Mouse (Mus musculus): Measurements from ENCODE around the gene Chrna1. TPM values are rescaled to one million over a fixed set of nuclear protein-coding genes. Genes with fewer than 3 reads are reported as not detected.

The Chrna1 gene
- polyA plus RNA-seq, 1 experiment from 2014 or later: 25.9 TPM

GRCm38 (mm10) chr2:73586392-73587108 lies 6.4 kb upstream of the Chrna1 start:
- H3K27me3 ChIP-seq (replicated peaks; ENCODE audit: control insufficient read depth, insufficient read depth, low read length): no peaks in the 10 kb centered on the region
- ATAC-seq (ENCODE audit: low read depth) (no peak), DNase-seq (ENCODE audit: low spot score) (no peak)
- no peak overlapping the region for H3K4me2 ChIP-seq (ENCODE audit: low read depth, low read length)
- no peak overlapping the region for H3K9ac ChIP-seq (ENCODE audit: low read depth, low read length)
- H3K9me3 ChIP-seq (ENCODE audit: control insufficient read depth, low read length): no peaks in the 10 kb centered on the region
- H3K4me3 ChIP-seq (ENCODE audit: low read depth, low read length): no peak overlapping the region
- no peaks in the 10 kb centered on the region for H3K36me3 ChIP-seq (ENCODE audit: control insufficient read depth, insufficient read depth, low read length)
- 59% methylated on average over 8 of the region's 10 CpGs for WGBS
- peaks cover 13% of the 10 kb centered on the region for H3K4me1 ChIP-seq (ENCODE audit: control insufficient read depth, insufficient read depth, low read length)
- no peak overlapping the region for H3K27ac ChIP-seq (replicated peaks; ENCODE audit: low read depth, low read length)

- no peaks in the 10 kb centered on the region for H3K9me3 ChIP-seq (ENCODE audit: control insufficient read depth, low read length)
- WGBS: 11% methylated on average over 12 of the region's 12 CpGs
- peak overlapping the region; percentile 61 for H3K9ac ChIP-seq (ENCODE audit: low read depth, low read length)
- no peaks in the 10 kb centered on the region for H3K36me3 ChIP-seq (ENCODE audit: control insufficient read depth, insufficient read depth, low read length)
- H3K4me2 ChIP-seq (ENCODE audit: low read depth, low read length): peak overlapping the region; percentile 61
- H3K4me1 ChIP-seq (ENCODE audit: control insufficient read depth, insufficient read depth, low read length): peaks cover 13% of the 10 kb centered on the region
- peak; percentile 39; the same call in 1 of the 2 replicates for ATAC-seq (ENCODE audit: low read depth)
- no peak overlapping the region for H3K27ac ChIP-seq (replicated peaks; ENCODE audit: low read depth, low read length)
- peak overlapping the region; percentile 43 for H3K4me3 ChIP-seq (ENCODE audit: low read depth, low read length)
- peak; percentile 47 for DNase-seq (ENCODE audit: low spot score)
- H3K27me3 ChIP-seq (replicated peaks; ENCODE audit: control insufficient read depth, insufficient read depth, low read length): no peaks in the 10 kb centered on the region
Observed at GRCm38 (mm10) chr2:73585347-73585831, 5.3 kb upstream of the Chrna1 start.

DNA sequence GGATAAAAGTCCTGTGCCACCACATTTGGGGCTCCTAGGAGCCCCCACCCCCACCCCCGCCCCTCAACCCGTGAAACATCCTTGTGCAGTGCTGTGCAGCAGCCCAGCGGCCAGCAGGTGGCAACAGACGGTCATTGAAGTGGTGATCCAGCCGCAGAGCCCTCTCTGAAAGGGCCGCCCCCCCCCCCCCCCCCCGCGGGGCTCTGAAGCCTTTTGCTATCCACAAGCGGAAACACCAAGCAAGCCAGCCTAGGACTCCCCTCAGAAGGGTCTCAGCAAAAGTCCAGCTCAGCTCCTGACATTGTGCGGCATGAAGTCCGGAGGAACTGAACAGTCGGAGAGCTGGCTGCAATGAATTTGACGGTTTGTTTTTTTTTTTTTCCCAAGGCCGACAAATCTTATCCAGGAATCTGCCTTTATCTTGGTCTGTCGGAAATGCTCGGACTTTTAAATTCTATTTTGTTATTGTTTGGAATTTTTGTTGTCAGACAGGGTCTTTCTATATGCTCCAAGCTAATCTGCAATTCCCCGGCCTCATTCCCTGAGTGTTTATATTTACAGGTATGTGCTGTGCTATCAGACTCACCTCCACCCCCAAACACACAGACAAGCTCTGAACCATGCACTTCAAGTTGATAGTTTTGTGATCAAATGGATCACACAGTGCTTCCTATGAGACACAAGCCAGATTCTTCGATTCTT lies 4.7 kb upstream of the Chrna1 start:
- 3% methylated on average over 13 of the region's 18 CpGs for WGBS
- Histone ChIP-seq H3K9ac (ENCODE audit: low read depth, low read length) (peak overlapping the region; percentile 61), H3K4me3 (ENCODE audit: low read depth, low read length) (peak overlapping the region; percentile 43), H3K4me2 (ENCODE audit: low read depth, low read length) (peak overlapping the region; percentile 61), H3K36me3 (ENCODE audit: control insufficient read depth, insufficient read depth, low read length) (no peaks in the 10 kb centered on the region), H3K9me3 (ENCODE audit: control insufficient read depth, low read length) (no peaks in the 10 kb centered on the region), H3K27ac (replicated peaks; ENCODE audit: low read depth, low read length) (no peak overlapping the region), H3K4me1 (ENCODE audit: control insufficient read depth, insufficient read depth, low read length) (peaks cover 11% of the 10 kb centered on the region), H3K27me3 (replicated peaks; ENCODE audit: control insufficient read depth, insufficient read depth, low read length) (no peaks in the 10 kb centered on the region)
- DNase-seq (ENCODE audit: low spot score) (peak; percentile 93), ATAC-seq (ENCODE audit: low read depth) (peak; percentile 77)

- ATAC-seq (ENCODE audit: low read depth): no peak
- Histone ChIP-seq H3K4me2 (ENCODE audit: low read depth, low read length) (no peak overlapping the region), H3K36me3 (ENCODE audit: control insufficient read depth, insufficient read depth, low read length) (no peaks in the 10 kb centered on the region), H3K9me3 (ENCODE audit: control insufficient read depth, low read length) (no peaks in the 10 kb centered on the region), H3K9ac (ENCODE audit: low read depth, low read length) (no peak overlapping the region), H3K4me3 (ENCODE audit: low read depth, low read length) (no peak overlapping the region), H3K27me3 (replicated peaks; ENCODE audit: control insufficient read depth, insufficient read depth, low read length) (no peaks in the 10 kb centered on the region), H3K4me1 (ENCODE audit: control insufficient read depth, insufficient read depth, low read length) (peaks cover 4% of the 10 kb centered on the region; the same call in 1 of the 2 replicates), H3K27ac (replicated peaks; ENCODE audit: low read depth, low read length) (0 out of 2 replicates have a peak overlapping the region, but pooled peaks have one; percentile 39)
- DNase-seq (ENCODE audit: low spot score): no peak
- WGBS: 83% methylated on average over 5 of the region's 5 CpGs
Observed at GRCm38 (mm10) chr2:73580720-73581119, 582 bp upstream of the Chrna1 start.

GRCm38 (mm10) chr2:73579168-73579567 lies 970 bp downstream of the Chrna1 start:
- Histone ChIP-seq H3K4me3 (ENCODE audit: low read depth, low read length) (no peak overlapping the region), H3K4me1 (ENCODE audit: control insufficient read depth, insufficient read depth, low read length) (peaks cover 4% of the 10 kb centered on the region; the same call in 1 of the 2 replicates), H3K27me3 (replicated peaks; ENCODE audit: control insufficient read depth, insufficient read depth, low read length) (no peaks in the 10 kb centered on the region), H3K9ac (ENCODE audit: low read depth, low read length) (no peak overlapping the region), H3K9me3 (ENCODE audit: control insufficient read depth, low read length) (no peaks in the 10 kb centered on the region), H3K27ac (replicated peaks; ENCODE audit: low read depth, low read length) (no peak overlapping the region), H3K36me3 (ENCODE audit: control insufficient read depth, insufficient read depth, low read length) (no peaks in the 10 kb centered on the region), H3K4me2 (ENCODE audit: low read depth, low read length) (no peak overlapping the region)
- 34% methylated on average over 5 of the region's 5 CpGs for WGBS
- DNase-seq (ENCODE audit: low spot score) (no peak), ATAC-seq (ENCODE audit: low read depth) (no peak)

DNA sequence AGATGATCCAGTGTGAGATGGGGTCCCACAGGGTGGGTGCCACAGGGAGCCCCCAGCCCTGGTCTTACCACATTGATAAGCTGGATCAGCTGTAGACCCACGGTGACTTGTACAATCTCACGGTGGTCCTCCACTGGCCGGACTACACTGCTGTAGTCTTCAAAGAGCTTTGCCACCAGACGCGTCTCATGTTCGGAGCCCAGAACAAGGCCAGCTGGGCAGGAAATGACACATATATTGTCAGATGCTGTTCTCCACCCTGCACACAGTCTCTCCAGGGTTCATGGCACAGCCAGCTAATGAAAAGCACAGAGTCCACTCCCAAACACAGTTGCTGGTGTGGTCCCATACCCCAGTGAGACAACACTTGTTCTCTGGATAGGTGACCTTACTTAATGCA lies 5.7 kb downstream of the Chrna1 start:
- Histone ChIP-seq H3K36me3 (ENCODE audit: control insufficient read depth, insufficient read depth, low read length) (no peaks in the 10 kb centered on the region), H3K4me1 (ENCODE audit: control insufficient read depth, insufficient read depth, low read length) (0 out of 2 replicates have a peak, but pooled peaks cover 4% of the 10 kb centered on the region), H3K27me3 (replicated peaks; ENCODE audit: control insufficient read depth, insufficient read depth, low read length) (no peaks in the 10 kb centered on the region), H3K9ac (ENCODE audit: low read depth, low read length) (no peak overlapping the region), H3K9me3 (ENCODE audit: control insufficient read depth, low read length) (no peaks in the 10 kb centered on the region), H3K4me3 (ENCODE audit: low read depth, low read length) (no peak overlapping the region), H3K27ac (replicated peaks; ENCODE audit: low read depth, low read length) (no peak overlapping the region), H3K4me2 (ENCODE audit: low read depth, low read length) (no peak overlapping the region)
- DNase-seq (ENCODE audit: low spot score): no peak
- no peak for ATAC-seq (ENCODE audit: low read depth)
- WGBS: 52% methylated on average over 6 of the region's 6 CpGs

- no peak overlapping the region for H3K9ac ChIP-seq (ENCODE audit: low read depth, low read length)
- DNase-seq (ENCODE audit: low spot score): peak; percentile 67
- H3K27me3 ChIP-seq (replicated peaks; ENCODE audit: control insufficient read depth, insufficient read depth, low read length): no peaks in the 10 kb centered on the region
- WGBS: 48% methylated on average over 4 of the region's 4 CpGs
- peak overlapping the region; percentile 52 for H3K4me2 ChIP-seq (ENCODE audit: low read depth, low read length)
- ATAC-seq (ENCODE audit: low read depth): no peak
- H3K27ac ChIP-seq (replicated peaks; ENCODE audit: low read depth, low read length): peak overlapping the region; percentile 35
- 0 out of 2 replicates have a peak, but pooled peaks cover 4% of the 10 kb centered on the region for H3K4me1 ChIP-seq (ENCODE audit: control insufficient read depth, insufficient read depth, low read length)
- no peaks in the 10 kb centered on the region for H3K9me3 ChIP-seq (ENCODE audit: control insufficient read depth, low read length)
- H3K36me3 ChIP-seq (ENCODE audit: control insufficient read depth, insufficient read depth, low read length): no peaks in the 10 kb centered on the region
- H3K4me3 ChIP-seq (ENCODE audit: low read depth, low read length): no peak overlapping the region
Observed at GRCm38 (mm10) chr2:73573556-73573955, 6.6 kb downstream of the Chrna1 start.

DNA sequence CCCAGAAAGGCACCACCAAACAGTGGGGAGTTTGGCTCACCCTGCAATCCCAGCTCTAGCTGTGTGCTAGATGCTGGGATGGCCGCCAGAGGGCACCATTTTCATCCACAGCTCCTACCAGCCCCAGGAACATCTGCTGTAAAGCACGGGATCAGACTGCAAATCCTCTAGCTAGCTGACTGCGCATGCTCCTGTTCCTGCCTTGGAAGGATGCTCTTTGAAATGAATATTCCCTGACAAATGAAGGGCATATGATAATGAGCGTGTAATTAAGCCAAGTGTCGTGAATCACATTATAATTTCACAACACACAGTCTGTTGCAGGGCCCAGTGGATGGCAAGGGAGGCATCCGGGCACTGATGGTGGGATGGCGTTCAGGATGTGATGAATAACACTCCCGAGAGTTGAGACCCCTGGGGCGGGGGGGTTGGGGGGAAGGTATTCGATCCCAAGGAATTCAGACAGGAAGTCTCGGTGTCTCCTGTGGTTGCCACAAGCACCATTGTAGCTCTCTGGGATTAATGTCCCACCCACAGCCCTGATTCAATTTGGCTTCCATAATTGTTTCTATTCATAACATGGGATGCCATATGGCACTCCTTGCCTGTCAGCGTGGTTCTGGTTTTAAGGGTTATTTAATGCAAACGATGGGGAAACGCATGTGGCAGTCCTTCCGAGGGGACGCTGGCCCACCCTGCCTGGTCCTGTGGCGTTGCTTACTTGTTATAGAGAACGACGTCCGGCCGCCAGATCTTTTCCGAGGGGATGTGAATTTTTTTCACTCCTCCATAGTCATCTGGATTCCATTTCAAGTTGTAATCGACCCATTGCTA lies 7.4 kb downstream of the Chrna1 start:
- Histone ChIP-seq H3K4me1 (ENCODE audit: control insufficient read depth, insufficient read depth, low read length) (0 out of 2 replicates have a peak, but pooled peaks cover 4% of the 10 kb centered on the region), H3K4me3 (ENCODE audit: low read depth, low read length) (peak overlapping the region; percentile 31), H3K27ac (replicated peaks; ENCODE audit: low read depth, low read length) (peak overlapping the region; percentile 35), H3K27me3 (replicated peaks; ENCODE audit: control insufficient read depth, insufficient read depth, low read length) (no peaks in the 10 kb centered on the region; the same call in 1 of the 2 replicates), H3K9ac (ENCODE audit: low read depth, low read length) (no peak overlapping the region; the same call in 1 of the 2 replicates), H3K4me2 (ENCODE audit: low read depth, low read length) (peak overlapping the region; percentile 52), H3K36me3 (ENCODE audit: control insufficient read depth, insufficient read depth, low read length) (no peaks in the 10 kb centered on the region), H3K9me3 (ENCODE audit: control insufficient read depth, low read length) (no peaks in the 10 kb centered on the region)
- WGBS: 14% methylated on average over 23 of the region's 23 CpGs
- DNase-seq (ENCODE audit: low spot score): peak; percentile 95
- peak; percentile 92 for ATAC-seq (ENCODE audit: low read depth)
